Mouse (Mus musculus): ENCODE results near the gene Il17rd.

The Il17rd gene

DNA sequence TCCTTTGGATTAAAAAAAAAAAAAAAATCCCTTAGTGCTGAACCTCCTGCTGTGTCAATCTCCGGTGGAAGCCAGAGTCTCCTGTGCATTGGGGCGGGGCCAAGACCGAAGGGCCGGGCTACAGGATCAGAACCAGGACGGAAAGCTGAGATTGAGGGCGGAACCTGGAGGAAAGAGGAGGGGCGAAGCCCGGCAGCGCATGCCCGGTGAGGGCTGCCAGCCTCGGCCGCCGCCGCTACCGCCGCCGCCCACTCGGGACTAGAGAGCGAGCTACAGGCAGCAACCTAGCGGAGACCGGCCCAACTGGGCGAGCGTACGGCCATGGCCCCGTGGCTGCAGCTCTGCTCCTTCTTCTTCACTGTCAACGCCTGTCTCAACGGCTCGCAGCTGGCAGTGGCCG lies at the start of gene Il17rd:
Gene Il17rd (plus strand): TSS at position 159 of the 400 bp plus-strand sequence.
- DNase-seq, result peak; percentile 84

DNA sequence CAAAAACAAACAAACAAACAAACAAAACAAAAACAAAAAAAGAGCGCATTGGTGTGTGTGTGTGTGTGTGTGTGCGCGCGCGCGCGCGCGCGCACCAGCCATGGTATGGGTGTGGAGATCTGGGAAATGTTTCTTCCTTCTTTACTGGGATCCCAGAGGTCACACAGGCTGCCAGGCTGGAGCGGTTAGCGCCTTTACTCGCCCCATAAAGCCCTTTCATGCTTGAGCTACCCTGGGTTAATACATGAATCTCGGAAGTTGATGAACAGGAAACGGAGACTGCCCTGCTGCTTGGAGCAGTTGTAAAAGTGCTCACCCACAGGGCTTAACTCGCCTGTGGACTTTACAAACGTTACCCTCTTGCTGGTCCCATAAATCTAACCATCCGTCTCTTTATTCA lies 47.1 kb upstream of the Il17rd start:
- no peak for DNase-seq

DNA sequence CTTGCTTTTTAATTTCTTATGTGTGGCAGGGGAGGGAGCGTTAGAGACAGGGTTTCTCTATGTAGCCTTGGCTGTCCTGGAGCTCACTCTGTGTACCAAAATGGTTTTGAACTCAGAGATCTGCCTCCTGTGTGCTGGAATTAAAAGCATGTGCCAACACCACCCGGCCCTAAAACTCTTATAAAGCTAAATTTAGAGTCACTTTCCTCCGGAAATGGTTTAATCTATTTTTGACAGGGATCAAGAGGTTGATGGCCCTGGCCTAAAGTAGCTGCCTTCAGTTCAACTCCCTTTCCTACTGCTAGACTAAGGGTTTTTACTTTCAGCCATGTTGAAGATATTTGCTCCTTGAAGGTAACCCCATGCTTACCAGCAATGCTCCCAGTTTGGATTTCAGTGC lies 45.3 kb upstream of the Il17rd start:
- DNase-seq, result no peak

DNA sequence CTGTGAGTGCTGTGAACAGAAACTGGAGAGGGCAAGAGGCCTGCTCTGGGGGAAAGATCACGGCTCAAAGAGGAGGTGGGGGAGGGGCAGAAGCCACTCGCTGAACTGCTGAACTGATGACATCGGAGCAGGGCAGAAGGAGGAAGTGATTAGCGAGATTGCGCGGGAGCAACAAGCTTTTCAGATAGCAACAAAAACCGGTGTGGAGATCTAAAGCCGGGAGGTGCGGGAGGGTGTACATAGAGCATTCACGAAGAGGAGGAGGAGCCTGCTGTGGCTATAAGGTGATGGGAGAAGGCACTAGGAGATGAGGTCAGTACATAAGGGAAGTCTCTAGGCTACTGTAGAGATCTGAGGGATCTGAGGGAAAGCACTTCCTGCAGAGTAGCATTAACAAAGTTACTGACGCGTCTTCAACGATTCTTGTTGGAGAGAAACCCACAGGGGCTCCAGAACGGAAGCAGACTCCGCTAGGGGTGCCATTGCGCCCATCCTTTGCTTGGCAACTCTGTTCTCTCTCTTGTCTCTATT lies 44.5 kb upstream of the Il17rd start, which contains the start of gene Hesx1:
Gene Hesx1 (plus strand): TSS at position 206 of the 531 bp plus-strand sequence.
- peak; percentile 12 for DNase-seq

DNA sequence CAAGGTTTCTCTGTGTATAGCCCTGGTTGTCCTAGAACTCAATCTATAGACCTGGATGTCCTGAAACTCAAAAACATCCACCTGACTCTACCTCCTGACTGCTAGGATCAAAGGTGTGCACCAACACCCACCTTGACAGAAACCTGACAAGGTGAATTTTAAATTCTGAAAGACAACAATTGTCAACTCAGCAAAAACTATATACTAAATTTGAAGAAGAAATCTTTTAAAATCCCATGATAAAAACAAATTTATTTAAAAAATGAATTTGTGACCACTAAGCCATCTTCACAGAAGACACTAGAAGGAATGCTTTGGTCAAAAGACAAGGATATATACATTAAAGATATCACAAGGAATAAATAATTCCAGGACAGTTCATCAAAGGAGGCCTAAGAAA lies 42.5 kb upstream of the Il17rd start:
- no peak for DNase-seq

DNA sequence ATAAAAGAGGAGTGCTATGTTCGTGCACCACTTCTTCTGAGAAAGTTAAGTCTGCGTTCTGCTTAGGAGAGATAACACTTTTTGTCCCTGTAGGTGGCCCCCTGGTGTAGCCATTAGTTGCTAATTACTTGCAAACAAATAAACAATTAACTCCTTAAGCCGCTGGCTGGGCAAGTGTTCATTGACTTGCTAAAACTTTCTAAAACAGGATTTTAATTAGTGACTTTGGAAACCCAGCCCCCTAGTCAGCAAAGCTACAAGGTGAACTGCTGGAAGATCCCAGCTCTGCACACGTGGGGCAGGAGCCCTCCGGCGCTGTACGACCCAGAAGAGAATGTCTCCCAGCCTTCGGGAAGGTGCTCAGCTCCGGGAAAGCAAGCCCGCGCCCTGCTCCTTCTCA lies 38.4 kb upstream of the Il17rd start:
- no peak for DNase-seq

DNA sequence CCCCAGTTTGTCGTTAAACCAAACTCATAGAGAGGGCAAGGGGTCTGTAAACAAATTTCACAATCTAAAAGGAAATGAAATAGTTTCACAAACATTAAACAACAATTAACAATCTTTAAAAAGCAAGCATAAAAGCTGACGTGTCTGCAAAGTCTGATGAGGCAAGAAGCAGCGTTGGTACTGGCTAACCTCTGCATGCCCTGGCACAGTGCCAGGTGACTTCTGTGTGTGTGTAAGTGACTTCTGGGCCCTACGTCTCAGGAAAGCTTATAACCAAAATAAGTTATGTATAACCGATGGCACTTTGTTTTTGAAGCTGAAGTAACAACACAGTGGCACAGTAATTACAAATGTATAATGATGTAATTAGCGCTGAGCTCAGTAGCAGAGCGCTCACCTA lies 33.8 kb upstream of the Il17rd start:
- no peak for DNase-seq

DNA sequence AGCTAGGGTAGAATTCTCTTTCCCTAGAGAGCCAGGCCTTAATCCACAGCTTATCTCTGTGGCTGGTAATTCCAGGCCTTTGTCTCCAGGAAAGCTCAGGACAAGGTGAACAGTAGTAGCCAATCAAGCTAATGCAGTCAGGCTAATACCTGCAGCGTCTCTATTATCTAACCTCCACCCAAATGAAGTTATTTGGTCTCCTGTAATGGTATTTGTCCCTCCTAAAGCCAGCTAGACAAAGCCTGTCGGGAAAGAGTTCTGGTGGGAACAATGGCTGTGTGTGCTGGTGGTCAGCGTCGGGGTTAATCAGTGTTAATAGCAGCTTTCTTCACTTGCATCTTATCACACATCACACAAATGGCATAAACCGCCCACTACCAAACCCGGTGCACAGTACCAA lies 32.8 kb upstream of the Il17rd start:
- no peak for DNase-seq

DNA sequence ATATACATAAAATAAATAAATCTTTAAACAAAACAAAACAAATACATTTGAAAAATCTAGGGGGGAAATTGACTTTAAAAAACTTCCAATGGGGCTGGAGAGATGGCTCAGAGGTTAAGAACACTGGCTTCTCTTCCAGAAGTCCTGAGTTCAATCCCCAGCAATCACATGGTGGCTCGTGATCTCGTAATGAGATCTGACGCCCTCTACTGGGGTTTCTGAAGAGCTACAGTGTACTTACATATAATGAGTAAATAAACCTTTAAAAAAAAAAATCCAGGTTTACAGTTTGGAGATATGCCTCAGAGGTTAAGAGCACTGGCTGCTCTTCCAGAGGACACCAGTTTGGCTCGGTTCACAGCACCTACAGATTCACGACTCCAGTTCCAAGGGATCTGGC lies 27.2 kb upstream of the Il17rd start:
- no peak for DNase-seq

DNA sequence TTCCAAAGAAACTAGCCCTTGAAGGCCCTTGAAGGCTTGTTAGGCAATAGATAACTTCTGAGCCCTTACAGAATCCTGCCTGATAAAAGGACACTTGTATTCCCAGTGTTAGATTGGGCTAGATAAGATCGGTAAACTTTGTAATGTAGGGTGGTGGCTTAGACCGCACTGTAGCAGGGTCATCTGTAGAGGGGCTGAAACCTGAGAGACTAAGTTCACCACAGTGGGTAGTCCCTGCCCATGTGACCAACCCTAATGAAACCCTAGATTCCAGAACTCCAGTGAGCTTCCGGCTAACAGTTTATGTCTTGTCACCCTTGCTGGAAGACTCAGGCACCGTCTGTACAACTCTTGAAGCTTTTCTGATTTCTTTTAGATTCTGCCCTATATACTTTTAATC lies 25.1 kb upstream of the Il17rd start:
- DNase-seq, result no peak

DNA sequence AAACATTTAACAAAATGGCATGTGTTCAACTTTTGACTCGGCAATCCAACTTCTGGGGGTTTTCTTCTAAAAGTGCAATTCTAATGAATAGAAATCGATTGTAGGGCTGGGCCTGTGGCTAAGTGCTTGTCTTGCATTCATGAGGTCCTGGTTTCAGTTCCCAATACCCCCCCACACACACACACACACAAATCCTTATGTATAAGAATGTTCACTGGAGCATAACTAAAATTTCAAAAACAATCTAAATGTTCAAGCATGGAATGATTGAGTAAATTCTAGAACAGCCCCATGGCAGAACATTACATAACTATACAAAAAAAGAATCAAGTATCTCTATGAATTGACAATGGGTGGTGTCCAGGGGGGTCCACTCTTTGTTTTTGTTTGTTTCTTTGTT lies 20.8 kb upstream of the Il17rd start:
- no peak for DNase-seq

DNA sequence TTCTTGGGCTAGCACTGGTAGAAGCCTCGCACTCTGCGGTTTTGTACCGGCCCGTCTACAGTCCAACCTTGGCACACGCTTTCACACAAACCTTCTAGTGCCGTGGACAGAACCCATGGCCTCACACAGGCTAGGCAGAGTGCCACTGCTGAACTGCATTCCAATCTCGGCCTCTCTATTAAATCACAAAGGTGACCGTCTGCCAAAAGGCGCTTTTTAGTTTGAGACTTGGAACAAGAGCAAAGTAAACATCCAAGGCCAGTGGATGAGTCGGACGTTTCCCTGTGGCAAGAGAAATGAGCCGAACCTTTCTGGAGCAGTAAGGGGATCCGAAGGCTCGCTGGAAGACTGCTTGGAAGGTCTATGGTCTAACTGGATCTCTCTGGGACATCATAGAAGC lies 18.9 kb upstream of the Il17rd start:
- DNase-seq, result no peak

DNA sequence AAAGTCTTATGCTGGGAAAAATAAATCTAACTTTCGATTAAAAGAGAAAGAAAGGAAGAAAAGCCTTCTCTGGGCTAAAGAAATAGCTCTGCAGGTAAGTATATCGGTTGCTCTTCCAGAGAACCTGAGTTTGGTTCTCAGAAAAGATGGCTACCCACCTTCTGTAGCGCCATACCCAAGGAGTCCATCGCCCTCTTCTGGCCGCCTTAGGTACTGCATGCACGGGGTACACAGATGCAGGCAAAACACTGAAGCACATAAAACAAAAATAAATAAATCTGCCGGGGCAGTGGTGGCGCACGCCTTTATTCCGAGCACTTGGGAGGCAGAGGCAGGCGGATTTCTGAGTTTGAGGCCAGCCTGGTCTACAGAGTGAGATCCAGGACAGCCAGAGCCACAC lies 15.9 kb upstream of the Il17rd start:
- DNase-seq, result no peak

DNA sequence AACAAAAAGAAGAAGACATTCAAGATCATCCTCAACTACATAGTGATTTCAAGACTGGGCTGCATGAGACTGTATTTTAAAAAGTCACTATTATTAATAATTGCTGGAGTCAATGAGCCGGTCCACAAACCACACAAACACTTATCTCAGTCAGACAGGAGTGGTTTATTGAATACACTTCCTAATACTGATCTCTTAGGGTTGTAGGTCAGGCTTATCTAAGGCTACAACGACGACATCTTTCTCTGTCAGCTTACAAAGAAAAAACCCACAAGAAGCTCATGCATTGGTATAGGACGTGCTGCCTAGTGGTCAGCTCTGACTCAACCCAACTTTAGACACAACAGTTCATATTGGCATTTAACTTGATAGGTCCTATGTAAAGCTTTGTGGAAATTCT lies 14.1 kb upstream of the Il17rd start:
- no peak for DNase-seq

DNA sequence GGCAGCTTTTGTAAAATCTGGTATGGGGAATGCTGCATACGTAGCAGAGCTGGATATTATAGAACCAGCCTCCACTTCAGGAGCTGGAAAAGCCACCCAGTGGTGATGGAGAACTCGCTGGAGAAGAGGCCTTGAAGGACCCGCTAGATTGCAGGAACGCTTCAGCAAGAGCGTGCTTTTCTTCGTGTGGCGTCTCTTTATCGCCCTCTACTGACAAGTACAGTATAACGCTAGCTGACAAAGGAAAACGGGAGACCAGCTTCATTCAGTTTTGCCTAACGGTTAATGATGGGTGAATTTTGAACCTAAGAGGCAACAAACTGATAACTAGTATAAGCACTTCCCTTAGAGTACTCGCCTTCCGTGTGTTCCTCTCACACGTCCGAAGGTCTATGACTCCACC lies 9.0 kb upstream of the Il17rd start:
- peak; percentile 64 for DNase-seq

DNA sequence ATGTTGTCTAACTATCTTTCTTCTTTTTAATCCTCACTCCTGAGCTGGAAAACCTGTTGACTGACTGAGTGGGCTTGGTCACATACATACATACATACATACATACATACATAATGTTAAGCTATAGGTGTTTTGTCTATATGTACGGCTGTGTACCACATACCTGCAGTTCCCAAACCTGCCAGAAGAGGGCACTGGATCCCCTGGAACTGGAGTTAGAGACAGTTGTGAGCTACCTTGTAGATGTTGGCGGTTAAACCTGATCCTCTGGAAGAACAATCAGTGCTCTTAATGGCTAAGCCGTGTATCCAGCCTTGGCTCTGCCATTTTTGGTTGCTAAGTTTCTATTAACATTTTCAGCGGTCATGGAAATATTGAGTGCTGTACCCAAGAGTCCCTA lies 7.6 kb upstream of the Il17rd start:
- no peak for DNase-seq

DNA sequence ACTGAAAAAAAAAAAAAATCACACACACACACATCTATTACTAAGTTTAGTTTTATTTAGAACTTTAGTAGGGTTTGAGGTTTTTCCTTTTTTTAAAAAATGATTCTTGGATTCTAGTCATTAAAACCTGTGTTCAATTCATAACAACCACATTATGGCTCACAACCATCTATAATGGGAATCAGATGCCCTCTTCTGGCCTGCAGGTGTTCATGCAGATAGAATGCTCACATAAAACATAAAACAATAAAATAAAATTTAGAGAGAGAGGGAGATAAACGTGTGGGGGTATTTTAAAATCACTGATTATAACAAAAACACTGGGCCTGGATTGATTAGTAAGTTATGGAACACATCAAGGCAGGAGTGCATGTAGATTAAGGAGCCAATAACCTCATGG lies 1.2 kb upstream of the Il17rd start:
- DNase-seq, result no peak

DNA sequence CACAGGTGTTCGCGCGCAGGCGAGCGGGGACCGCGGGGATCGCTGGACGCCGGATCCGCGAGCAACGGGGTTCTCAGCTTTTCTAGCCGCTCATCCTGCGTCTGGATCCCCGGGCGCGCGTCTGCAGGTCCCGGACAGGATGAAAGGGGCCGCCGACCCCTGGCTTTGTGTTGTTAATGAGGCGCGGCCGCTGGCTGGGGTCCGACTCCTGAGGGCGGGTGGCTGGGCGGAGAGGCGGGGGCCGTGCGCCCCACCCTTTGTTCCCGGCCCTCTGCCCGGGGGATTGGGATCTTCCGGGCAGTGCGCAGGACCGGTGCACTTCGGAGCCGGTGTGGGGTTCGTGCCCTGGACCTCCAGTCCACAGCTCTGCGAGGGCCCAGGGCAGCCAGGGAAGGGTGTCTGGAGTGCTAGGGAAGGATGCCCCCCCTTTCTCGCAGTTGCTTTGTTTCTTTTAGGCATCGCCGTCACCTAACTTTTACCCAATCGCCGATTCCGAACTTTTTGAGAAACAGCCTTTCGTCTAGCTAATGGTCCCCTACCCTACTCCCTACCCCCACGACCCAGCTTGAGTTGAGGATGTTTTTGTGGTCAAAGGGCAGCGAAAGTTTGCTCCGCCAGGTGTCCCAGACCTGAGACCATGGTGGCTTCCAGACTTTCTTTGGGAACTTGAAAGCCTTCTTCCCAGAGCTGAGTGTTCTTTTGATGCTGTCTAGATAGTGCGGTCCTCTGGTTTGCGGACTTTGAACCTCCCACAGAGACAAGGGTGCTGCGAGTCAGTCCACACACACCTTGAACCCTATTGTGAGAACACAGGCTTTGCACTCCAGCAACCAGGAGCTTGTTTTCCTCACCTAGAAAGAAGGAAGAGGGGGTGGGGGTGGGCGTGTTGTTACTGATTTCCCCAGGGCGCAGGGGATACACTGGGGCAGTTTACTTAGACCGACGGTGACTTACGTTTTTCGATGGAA lies 824 bp downstream of the Il17rd start:
- DNase-seq, result peak; percentile 9

DNA sequence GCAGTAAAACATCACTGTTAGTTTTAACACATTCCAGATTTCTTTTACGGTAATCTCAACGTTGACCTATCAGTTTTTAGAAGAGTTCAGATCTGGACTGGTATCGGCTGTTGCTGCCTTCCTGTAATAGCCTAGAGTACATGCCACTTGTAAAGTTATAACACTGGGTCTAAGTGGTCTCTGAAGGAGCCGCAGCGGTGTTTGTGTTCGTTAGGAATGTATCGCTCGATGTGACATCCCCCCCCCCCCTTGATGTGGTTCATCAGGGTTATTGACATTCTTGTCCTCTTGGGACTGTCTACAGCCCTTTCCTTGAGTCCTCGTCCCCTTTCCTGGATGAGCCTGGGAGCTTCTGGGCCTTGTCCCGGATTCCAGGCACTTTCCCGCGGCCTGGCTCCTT lies 1.7 kb downstream of the Il17rd start:
- no peak for DNase-seq

DNA sequence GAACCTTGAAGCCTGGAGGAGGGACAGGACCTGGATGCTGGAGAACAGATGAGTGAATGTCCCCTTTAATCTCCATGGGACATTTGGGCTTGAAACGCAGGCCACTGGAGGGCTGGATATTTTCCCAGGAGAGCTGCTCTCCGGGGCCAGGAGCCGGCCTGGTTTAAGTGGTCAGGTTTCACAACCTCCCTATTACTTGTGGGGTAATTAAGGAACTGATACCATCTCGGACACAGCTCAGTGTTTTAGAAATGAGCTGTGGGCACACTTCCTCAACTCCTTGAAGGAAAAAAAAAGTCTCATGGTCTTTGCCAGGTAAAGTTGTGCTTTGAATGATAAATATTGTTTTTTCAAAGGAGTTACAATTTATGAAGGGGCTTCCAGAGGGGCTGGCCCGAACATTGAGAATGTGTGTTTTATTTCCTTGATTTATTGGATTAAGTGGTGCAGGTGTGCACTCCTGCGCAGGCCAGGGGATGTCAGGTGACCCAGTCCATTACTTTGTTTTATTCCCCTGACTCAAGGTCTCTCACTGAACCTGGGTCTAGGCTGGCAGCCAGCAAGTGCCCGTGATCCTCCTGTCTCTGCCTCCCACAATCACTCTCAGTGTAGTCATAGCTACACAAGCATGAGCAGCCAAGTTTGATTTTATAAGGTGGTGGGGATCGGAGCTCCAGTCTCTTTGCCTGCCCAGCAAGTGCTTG lies 3.7 kb downstream of the Il17rd start:
- DNase-seq, result no peak

DNA sequence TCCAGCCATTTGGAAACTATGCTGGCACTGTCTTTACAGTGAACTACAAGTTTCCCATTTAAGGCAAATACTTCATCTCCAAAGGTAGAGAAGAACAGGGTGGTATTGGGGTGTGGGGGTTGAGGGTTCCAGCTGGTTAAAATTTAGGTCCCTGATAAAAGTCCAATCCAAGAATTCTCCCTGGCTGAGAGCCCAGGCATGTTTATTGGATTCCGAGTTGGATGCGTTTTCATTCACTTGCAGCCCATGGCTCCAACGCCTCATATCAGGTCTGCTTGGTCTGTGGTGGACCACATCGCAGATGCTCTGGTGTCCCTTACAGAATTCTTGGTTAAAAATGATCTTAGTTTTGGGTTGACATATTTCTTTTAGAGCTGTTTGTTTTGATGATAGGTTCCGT lies 4.7 kb downstream of the Il17rd start:
- no peak for DNase-seq

DNA sequence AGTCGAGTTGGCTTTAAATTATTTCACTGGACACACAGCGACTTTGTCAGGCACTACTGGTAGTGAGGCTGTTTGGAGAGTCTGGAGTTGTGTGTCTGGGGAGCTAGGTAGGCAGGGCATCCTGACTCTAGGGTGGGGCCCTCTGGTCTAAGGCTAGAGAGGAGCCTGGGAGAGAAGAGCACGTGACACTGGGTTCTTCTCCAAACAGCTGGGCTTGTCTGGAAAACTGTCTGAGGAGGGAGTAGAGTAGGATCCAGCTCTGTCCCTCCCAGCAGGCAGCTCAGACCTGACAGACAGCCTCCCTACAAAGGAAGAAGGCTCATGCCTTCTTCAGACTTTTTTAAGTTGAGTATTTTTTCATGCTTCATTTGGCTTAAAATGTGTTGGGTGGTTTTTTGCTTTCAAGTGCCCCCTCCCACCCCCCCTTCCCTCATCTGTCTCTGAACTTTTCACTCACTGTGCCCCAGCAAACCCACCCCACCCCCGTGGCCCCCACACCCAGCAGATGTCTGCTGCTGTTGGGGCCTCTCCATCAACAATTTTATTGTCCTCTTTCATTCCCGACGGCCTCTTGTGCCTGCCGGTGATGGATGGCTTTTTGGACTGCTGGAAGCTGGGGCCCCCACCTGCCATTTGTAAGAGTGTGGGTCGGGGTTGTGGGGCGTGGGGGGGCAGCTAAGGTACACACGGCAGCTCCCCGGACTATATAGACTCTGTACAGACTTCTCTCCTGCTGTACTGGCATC lies 5.7 kb downstream of the Il17rd start:
- no peak for DNase-seq

DNA sequence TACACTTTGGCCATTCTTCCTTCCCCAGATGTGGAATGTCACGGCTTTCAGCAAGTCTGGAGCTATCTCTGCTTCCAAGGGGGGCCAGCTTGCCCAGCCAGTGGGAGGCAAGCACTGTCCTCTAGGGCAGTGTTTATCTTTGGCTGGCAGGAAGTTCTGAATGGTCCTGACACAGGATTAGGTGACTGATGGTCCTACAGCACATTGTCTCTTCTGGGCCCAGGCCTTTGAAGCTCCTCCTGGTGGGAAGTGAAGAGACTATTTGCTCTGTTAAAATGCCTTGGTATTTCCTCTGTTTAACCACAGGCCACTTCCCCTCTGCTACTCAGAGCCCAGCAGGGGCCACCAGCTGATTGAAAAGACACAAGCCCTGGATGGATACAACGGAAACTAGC lies 6.2 kb downstream of the Il17rd start:
- no peak for DNase-seq
